Mouse (Mus musculus) spleen, adult 2 months (tissue): Measurements from ENCODE around the gene Prr29.

ENCODE experiments used
- CTCF ChIP-seq: fragments of 200-500 bp; IDR thresholded peaks from 2 replicates; pipeline ENCODE4 v1.5.1; 2011; ENCODE audit warnings: mild to moderate bottlenecking, inconsistent platforms; ENCODE audit not compliant: insufficient read depth, insufficient read length, insufficient replicate concordance; ENCODE audit errors: extremely low read depth
- POLR2A ChIP-seq: fragments of 200-500 bp; IDR thresholded peaks from 2 replicates; pipeline ENCODE4 v1.6.1; 2011; ENCODE audit warnings: low read depth, low read length, inconsistent platforms

- TF ChIP-seq POLR2A, result no peak
- TF ChIP-seq CTCF, result no peak
Observed at GRCm38 (mm10) chr11:106381883-106382282, 16.6 kb downstream of the Prr29 start.
